Mouse (Mus musculus): ENCODE data around the gene Znhit1.

- TF ChIP-seq CTCF (IDR thresholded peaks at IDR 0.05; ENCODE audit: borderline replicate concordance, control insufficient read depth, extremely low read depth, insufficient read depth, low read length, poor library complexity) = no peak
- no peak for TF ChIP-seq POLR2A (IDR thresholded peaks at IDR 0.05; ENCODE audit: control insufficient read depth, extremely low read depth, insufficient read depth, low read length, poor library complexity)
Measured at GRCm38 (mm10) chr5:136980974-136981373, 6.8 kb downstream of the Znhit1 start.
